Mouse (Mus musculus): ENCODE data around the gene Hsf2bp. TPM values are rescaled to one million over a fixed set of nuclear protein-coding genes. Genes with fewer than 3 reads are reported as not detected.

Gene Hsf2bp
- polyA plus RNA-seq, 1 experiment from 2014 or later, result 0.63 TPM

DNA sequence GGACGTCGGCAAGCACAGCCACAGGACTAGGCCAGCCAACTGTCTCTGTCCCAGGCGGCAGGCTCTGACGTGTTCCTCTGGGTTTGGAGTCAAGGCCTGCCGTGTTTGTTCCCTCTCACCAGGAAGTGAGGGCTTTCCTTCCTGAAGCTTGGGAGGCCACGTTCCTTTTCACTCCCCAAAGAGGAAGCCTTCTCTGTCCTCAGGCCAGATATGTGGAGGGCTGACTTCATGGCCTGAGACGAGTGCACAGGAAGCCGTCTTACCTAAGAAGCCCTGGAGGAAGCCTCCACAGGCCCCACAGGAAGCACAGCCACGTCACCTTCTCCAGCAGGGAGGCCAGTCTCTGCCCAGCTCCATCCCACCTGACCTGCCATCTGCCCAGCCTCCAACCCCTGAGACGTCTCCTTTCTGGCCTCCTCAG is 130.3 kb downstream of the Hsf2bp start:
- Histone ChIP-seq H3K27ac (0 out of 2 replicates have a peak overlapping the region, but pooled peaks have one; percentile 38), H3K27me3 (replicated peaks) (no peaks in the 10 kb centered on the region), H3K4me2 (no peak overlapping the region), H3K36me3 (replicated peaks) (no peaks in the 10 kb centered on the region), H3K9me3 (no peaks in the 10 kb centered on the region), H3K9ac (no peak overlapping the region), H3K4me1 (no peaks in the 10 kb centered on the region), H3K4me3 (no peak overlapping the region)
- 72% methylated on average over 10 of the region's 10 CpGs for WGBS
- no peak for ATAC-seq (replicated peaks)

DNA sequence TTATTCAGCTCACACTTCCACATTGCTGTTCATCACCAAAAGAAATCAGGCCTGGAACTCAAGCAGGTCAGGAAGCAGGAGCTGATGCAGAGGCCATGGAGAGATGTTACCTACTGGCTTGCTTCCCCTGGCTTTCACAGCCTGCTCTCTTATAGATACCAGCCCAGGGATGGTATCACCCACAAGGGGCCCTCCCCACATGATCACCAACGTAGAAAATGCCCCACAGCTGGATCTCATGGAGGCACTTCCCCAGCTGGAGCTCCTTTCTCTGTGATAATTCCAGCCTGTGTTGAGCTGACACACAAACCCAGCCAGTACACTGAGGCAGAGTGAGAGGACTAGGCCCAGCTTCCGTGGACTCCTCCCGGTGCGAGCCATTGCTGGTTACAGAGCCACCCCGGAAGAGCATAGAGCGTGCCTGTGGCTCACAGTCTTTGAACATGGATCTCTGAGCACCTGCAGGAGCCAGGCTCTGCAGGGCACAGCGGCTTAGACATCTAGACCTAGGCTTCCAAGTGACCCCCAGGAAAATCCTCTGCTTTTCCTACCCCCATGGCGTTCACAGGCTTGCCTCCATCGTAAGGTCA is 130.9 kb downstream of the Hsf2bp start:
- Histone ChIP-seq H3K4me3 (no peak overlapping the region), H3K9ac (no peak overlapping the region), H3K27me3 (replicated peaks) (no peaks in the 10 kb centered on the region), H3K27ac (0 out of 2 replicates have a peak overlapping the region, but pooled peaks have one; percentile 38), H3K4me2 (no peak overlapping the region), H3K36me3 (replicated peaks) (no peaks in the 10 kb centered on the region), H3K4me1 (no peaks in the 10 kb centered on the region), H3K9me3 (no peaks in the 10 kb centered on the region)
- no peak for ATAC-seq (replicated peaks)
- 86% methylated on average over 9 of the region's 9 CpGs for WGBS

- Histone ChIP-seq H3K9me3 (no peaks in the 10 kb centered on the region), H3K4me3 (no peak overlapping the region), H3K27ac (no peak overlapping the region), H3K9ac (no peak overlapping the region), H3K36me3 (replicated peaks) (no peaks in the 10 kb centered on the region), H3K27me3 (replicated peaks) (no peaks in the 10 kb centered on the region), H3K4me1 (no peaks in the 10 kb centered on the region), H3K4me2 (no peak overlapping the region)
- 85% methylated on average over 7 of the region's 7 CpGs for WGBS
- ATAC-seq (replicated peaks), result no peak
Measured at GRCm38 (mm10) chr17:31904036-31904435, 132.1 kb downstream of the Hsf2bp start.

GRCm38 (mm10) chr17:31902630-31903198 is 133.4 kb downstream of the Hsf2bp start:
- WGBS, result 79% methylated on average over 3 of the region's 3 CpGs
- H3K4me3 ChIP-seq, result no peak overlapping the region
- no peaks in the 10 kb centered on the region for H3K27me3 ChIP-seq (replicated peaks)
- H3K4me1 ChIP-seq, result no peaks in the 10 kb centered on the region
- H3K9me3 ChIP-seq, result no peaks in the 10 kb centered on the region
- ATAC-seq (replicated peaks), result no peak
- H3K4me2 ChIP-seq, result no peak overlapping the region
- no peak overlapping the region for H3K9ac ChIP-seq
- H3K27ac ChIP-seq, result no peak overlapping the region
- H3K36me3 ChIP-seq (replicated peaks), result no peaks in the 10 kb centered on the region

GRCm38 (mm10) chr17:31901461-31902204 is 134.5 kb downstream of the Hsf2bp start:
- ATAC-seq (replicated peaks), result no peak
- no peak overlapping the region for H3K27ac ChIP-seq
- no peaks in the 10 kb centered on the region for H3K27me3 ChIP-seq (replicated peaks)
- no peaks in the 10 kb centered on the region for H3K36me3 ChIP-seq (replicated peaks)
- no peak overlapping the region for H3K4me3 ChIP-seq
- WGBS, result 81% methylated on average over 11 of the region's 11 CpGs
- H3K4me1 ChIP-seq, result no peaks in the 10 kb centered on the region
- no peaks in the 10 kb centered on the region for H3K9me3 ChIP-seq
- no peak overlapping the region for H3K4me2 ChIP-seq
- H3K9ac ChIP-seq, result no peak overlapping the region

- H3K9me3 ChIP-seq, result no peaks in the 10 kb centered on the region
- no peaks in the 10 kb centered on the region for H3K27me3 ChIP-seq (replicated peaks)
- no peak overlapping the region for H3K4me3 ChIP-seq
- no peak overlapping the region for H3K27ac ChIP-seq
- no peak overlapping the region for H3K4me2 ChIP-seq
- no peak for ATAC-seq (replicated peaks)
- no peaks in the 10 kb centered on the region for H3K36me3 ChIP-seq (replicated peaks)
- no peaks in the 10 kb centered on the region for H3K4me1 ChIP-seq
- 60% methylated on average over 5 of the region's 5 CpGs for whole genome bisulfite sequencing
- H3K9ac ChIP-seq, result no peak overlapping the region
Measured at GRCm38 (mm10) chr17:31898941-31899340, 137.2 kb downstream of the Hsf2bp start.

GRCm38 (mm10) chr17:31897186-31897793 is 138.9 kb downstream of the Hsf2bp start:
- WGBS, result 88% methylated on average over 4 of the region's 4 CpGs
- Histone ChIP-seq H3K4me2 (no peak overlapping the region), H3K9ac (no peak overlapping the region), H3K27ac (no peak overlapping the region), H3K4me1 (0 out of 2 replicates have a peak, but pooled peaks cover 4% of the 10 kb centered on the region), H3K9me3 (no peaks in the 10 kb centered on the region), H3K27me3 (replicated peaks) (no peaks in the 10 kb centered on the region), H3K36me3 (replicated peaks) (no peaks in the 10 kb centered on the region), H3K4me3 (no peak overlapping the region)
- no peak for ATAC-seq (replicated peaks)

GRCm38 (mm10) chr17:31896751-31897150 is 139.4 kb downstream of the Hsf2bp start:
- H3K9me3 ChIP-seq, result no peaks in the 10 kb centered on the region
- H3K9ac ChIP-seq, result no peak overlapping the region
- H3K36me3 ChIP-seq (replicated peaks), result no peaks in the 10 kb centered on the region
- 79% methylated on average over 3 of the region's 3 CpGs for WGBS
- H3K27ac ChIP-seq, result no peak overlapping the region
- 0 out of 2 replicates have a peak, but pooled peaks cover 4% of the 10 kb centered on the region for H3K4me1 ChIP-seq
- H3K4me2 ChIP-seq, result no peak overlapping the region
- no peak for ATAC-seq (replicated peaks)
- no peak overlapping the region for H3K4me3 ChIP-seq
- no peaks in the 10 kb centered on the region for H3K27me3 ChIP-seq (replicated peaks)

GRCm38 (mm10) chr17:31896311-31896710 is 139.8 kb downstream of the Hsf2bp start:
- no peaks in the 10 kb centered on the region for H3K9me3 ChIP-seq
- no peak overlapping the region for H3K27ac ChIP-seq
- H3K27me3 ChIP-seq (replicated peaks), result no peaks in the 10 kb centered on the region
- no peak overlapping the region for H3K4me2 ChIP-seq
- H3K4me3 ChIP-seq, result no peak overlapping the region
- H3K4me1 ChIP-seq, result 0 out of 2 replicates have a peak, but pooled peaks cover 4% of the 10 kb centered on the region
- H3K36me3 ChIP-seq (replicated peaks), result no peaks in the 10 kb centered on the region
- no peak overlapping the region for H3K9ac ChIP-seq
- 94% methylated on average over 7 of the region's 7 CpGs for whole genome bisulfite sequencing
- ATAC-seq (replicated peaks), result no peak

Other genes starting within 250 kb of the Hsf2bp start
- gene Sik1, start 180.5 kb downstream of the Hsf2bp start, polyA plus RNA-seq (2015; fragmentation: Nextera tagmentation; extraction: Ambion mirVana), result 22.9 and 25.5 TPM in 2 replicates
- gene Rrp1b, start 249 bp downstream of the Hsf2bp start, polyA plus RNA-seq (2015; fragmentation: Nextera tagmentation; extraction: Ambion mirVana), result 42.4 and 42.7 TPM in 2 replicates
- gene Notch3, start 130.5 kb upstream of the Hsf2bp start, polyA plus RNA-seq (2015; fragmentation: Nextera tagmentation; extraction: Ambion mirVana), result 7.9 and 8.9 TPM in 2 replicates
- 0.22 and 0.35 TPM in 2 replicates for gene Ephx3, start 153.2 kb upstream of the Hsf2bp start, polyA plus RNA-seq (2015; fragmentation: Nextera tagmentation; extraction: Ambion mirVana)
- 95.3 and 95.5 TPM in 2 replicates for gene Brd4, start 248.4 kb upstream of the Hsf2bp start, polyA plus RNA-seq (2015; fragmentation: Nextera tagmentation; extraction: Ambion mirVana)